Mouse (Mus musculus) hindbrain, embryonic 11.5 days (tissue): ENCODE measurements around the gene Cdc34. TPM values are rescaled to one million over a fixed set of nuclear protein-coding genes. Genes with fewer than 3 reads are reported as not detected.

Experiments used
- ATAC-seq: fragments of 200-750 bp; cut with Nextera tagmentation; 2 replicates; pipeline ENCODE4 v1.8.0; 2017; ENCODE audit warnings: mild to moderate bottlenecking, moderate TSS enrichment, moderate library complexity; ENCODE audit not compliant: low FRiP score
- DNase-seq: peaks from one replicate; pipeline ENCODE4 v3.0.0-alpha.2; 2015; ENCODE audit warnings: low spot score
- H3K27ac ChIP-seq: fragments of 300-500 bp; sonication (generic); 2 replicates; pipeline ENCODE4 v1.5.1; 2014; ENCODE audit warnings: mild to moderate bottlenecking, low read depth, low read length
- H3K27me3 ChIP-seq: fragments of 300-500 bp; sonication (generic); 2 replicates; pipeline ENCODE4 v1.6.1; 2014; ENCODE audit warnings: mild to moderate bottlenecking, low read length, moderate library complexity, mixed read lengths; ENCODE audit not compliant: control insufficient read depth, insufficient read depth
- H3K36me3 ChIP-seq: fragments of 300-500 bp; sonication (generic); 2 replicates; pipeline ENCODE4 v1.6.1; 2014; ENCODE audit warnings: mild to moderate bottlenecking, low read length, moderate library complexity, mixed read lengths; ENCODE audit not compliant: control insufficient read depth, insufficient read depth
- H3K4me1 ChIP-seq: fragments of 300-500 bp; sonication (generic); replicated peaks from 2 replicates; pipeline ENCODE4 v1.6.1; 2014; ENCODE audit warnings: low read length, mixed read lengths; ENCODE audit not compliant: control insufficient read depth, insufficient read depth
- H3K4me2 ChIP-seq: fragments of 300-500 bp; sonication (generic); replicated peaks from 2 replicates; pipeline ENCODE4 v1.6.1; 2014; ENCODE audit warnings: mild to moderate bottlenecking, low read depth, low read length
- H3K4me3 ChIP-seq: fragments of 300-500 bp; sonication (generic); 2 replicates; pipeline ENCODE4 v1.5.1; 2014; ENCODE audit warnings: low read depth, low read length
- H3K9ac ChIP-seq: fragments of 300-500 bp; sonication (generic); 2 replicates; pipeline ENCODE4 v1.6.1; 2014; ENCODE audit warnings: low read depth, low read length
- H3K9me3 ChIP-seq: fragments of 300-500 bp; sonication (generic); 2 replicates; pipeline ENCODE4 v1.6.1; 2016; ENCODE audit warnings: low read length; ENCODE audit not compliant: control insufficient read depth
- WGBS: fragments of 180-500 bp; shearing (Covaris S2); extraction: QIAGEN DNeasy Blood & Tissue Kit; methylation state at CpG from one replicate; pipeline ENCODE4 v1.1.7; 2014; 5-methylcytosine and 5-hydroxymethylcytosine counted together
- polyA plus RNA-seq: library from polyadenylated mRNA; unstranded; fragments of >200 nt; fragmentation: Nextera tagmentation; extraction: Ambion mirVana; gene quantifications from 2 replicates; pipeline ENCODE4 v1.2.1, GENCODE M21; 2014

The Cdc34 gene
- polyA plus RNA-seq = 153 and 159 TPM in 2 replicates

- DNase-seq (peak; percentile 97), ATAC-seq (peak; percentile 95)
- WGBS = under 1% methylated on average over 70 of the region's 84 CpGs
- Histone ChIP-seq H3K4me1 (peaks cover 10% of the 10 kb centered on the region), H3K4me2 (peak within 1 kb of the TSS; percentile 54), H3K36me3 (peaks cover 7% of the 10 kb centered on the region; the same call in 1 of the 2 replicates), H3K4me3 (peak within 1 kb of the TSS; percentile 85), H3K27me3 (no peaks in the 10 kb centered on the region), H3K9me3 (no peaks in the 10 kb centered on the region), H3K9ac (peak within 1 kb of the TSS; percentile 83), H3K27ac (peak within 1 kb of the TSS; percentile 72)
Measured at GRCm38 (mm10) chr10:79681591-79682245, at the start of gene Cdc34. TSS of gene Cdc34 (plus strand) at chr10:79682195.

- no peak overlapping the region for H3K27ac ChIP-seq
- no peak overlapping the region for H3K9ac ChIP-seq
- H3K9me3 ChIP-seq = no peaks in the 10 kb centered on the region
- H3K4me3 ChIP-seq = no peak overlapping the region
- 82% methylated on average over 17 of the region's 17 CpGs for WGBS
- no peak overlapping the region for H3K4me2 ChIP-seq
- ATAC-seq (no peak), DNase-seq (no peak)
- no peaks in the 10 kb centered on the region for H3K4me1 ChIP-seq
- peaks cover 2% of the 10 kb centered on the region; the same call in 1 of the 2 replicates for H3K27me3 ChIP-seq
- no peaks in the 10 kb centered on the region for H3K36me3 ChIP-seq
Measured at GRCm38 (mm10) chr10:79633006-79633777, 48.8 kb upstream of the Cdc34 start.

DNA sequence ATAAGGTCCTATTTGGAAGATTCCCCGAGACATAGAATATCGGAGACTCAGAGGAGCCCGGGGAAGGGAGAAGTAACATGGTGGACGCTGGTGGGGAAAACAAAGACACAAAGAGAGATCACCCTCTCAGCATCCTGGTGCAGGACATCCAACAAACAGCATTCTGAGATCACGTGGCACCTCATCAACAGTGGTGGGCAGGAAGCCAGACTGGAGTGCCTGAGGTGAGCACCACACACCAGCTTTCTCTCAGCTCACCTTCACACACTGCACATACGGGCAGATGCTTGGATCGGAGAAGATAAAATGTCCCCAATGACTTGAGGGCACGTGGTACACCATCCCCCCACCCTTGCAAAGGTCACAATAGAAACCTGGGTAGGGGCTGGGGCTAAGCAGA lies 45.7 kb upstream of the Cdc34 start:
- ATAC-seq = no peak
- Histone ChIP-seq H3K36me3 (no peaks in the 10 kb centered on the region), H3K9ac (peak overlapping the region; percentile 88), H3K4me2 (peak overlapping the region; percentile 89), H3K4me1 (no peaks in the 10 kb centered on the region; the same call in 1 of the 2 replicates), H3K27me3 (peaks cover 7% of the 10 kb centered on the region), H3K9me3 (no peaks in the 10 kb centered on the region), H3K27ac (0 out of 2 replicates have a peak overlapping the region, but pooled peaks have one; percentile 7), H3K4me3 (peak overlapping the region; percentile 56; the same call in 1 of the 2 replicates)
- peak; percentile 21 for DNase-seq
- 83% methylated on average over 8 of the region's 8 CpGs for WGBS

DNA sequence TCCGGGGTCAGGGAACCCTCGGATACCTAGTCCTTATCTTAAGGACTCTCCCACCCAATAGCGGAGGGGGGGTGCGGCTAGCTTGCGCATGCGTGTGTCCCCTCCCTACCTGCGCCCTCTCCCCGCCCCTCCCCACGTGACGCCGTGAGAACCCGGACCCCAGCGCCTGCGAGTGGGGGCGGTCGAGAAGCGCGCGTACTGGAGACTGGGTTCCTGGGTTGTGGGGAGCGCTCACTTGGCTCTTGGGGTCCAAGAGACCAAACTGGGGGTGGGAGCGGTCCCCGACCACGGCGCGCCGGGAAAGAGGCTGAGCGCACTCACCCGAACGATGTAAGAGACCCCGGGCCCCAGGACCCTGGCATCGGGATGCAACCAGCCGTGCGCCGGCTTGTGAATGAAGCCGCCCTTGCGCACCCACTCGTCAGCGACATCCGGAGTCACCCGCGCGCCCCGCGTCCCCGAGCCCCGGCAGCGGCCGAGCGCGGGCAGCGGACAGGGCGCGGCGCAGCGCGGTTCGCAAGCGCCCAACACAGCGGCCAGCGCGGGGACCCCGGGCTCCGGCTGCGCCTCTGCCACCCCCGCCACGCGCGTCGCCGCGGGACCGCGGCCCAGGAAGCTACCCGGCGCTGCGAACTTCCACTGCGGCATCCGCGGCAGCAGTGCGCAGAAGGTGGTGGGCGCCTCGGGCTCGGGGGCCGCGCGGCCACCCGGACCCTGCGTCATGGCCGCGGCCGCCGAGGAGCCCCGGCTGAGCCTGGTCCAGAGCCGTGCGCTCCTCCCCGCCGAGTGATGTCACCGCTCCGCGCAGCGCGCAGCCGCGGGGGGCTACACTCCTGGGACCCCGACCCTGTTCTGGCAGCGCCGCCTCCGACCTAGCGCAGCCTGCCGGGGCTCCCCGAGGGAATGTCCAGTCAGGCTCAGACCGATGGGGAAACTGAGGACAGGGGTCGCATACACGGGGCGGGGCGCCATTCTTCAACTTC lies 44.6 kb upstream of the Cdc34 start, which contains the start of gene Shc2:
TSS of gene Shc2 (minus strand) at position 791 of the 983 bp plus-strand sequence.
- Histone ChIP-seq H3K9me3 (no peaks in the 10 kb centered on the region), H3K4me3 (peak within 1 kb of the TSS; percentile 56), H3K4me1 (no peaks in the 10 kb centered on the region; the same call in 1 of the 2 replicates), H3K4me2 (peak within 1 kb of the TSS; percentile 89), H3K9ac (peak within 1 kb of the TSS; percentile 88), H3K27ac (peak within 1 kb of the TSS; percentile 92), H3K27me3 (peaks cover 7% of the 10 kb centered on the region), H3K36me3 (no peaks in the 10 kb centered on the region)
- ATAC-seq (peak; percentile 86), DNase-seq (peak; percentile 83)
- WGBS = under 1% methylated on average over 92 of the region's 116 CpGs

- 3% methylated on average over 23 of the region's 23 CpGs for WGBS
- peak overlapping the region; percentile 89; the same call in 1 of the 2 replicates for H3K4me2 ChIP-seq
- no peaks in the 10 kb centered on the region for H3K9me3 ChIP-seq
- ATAC-seq = peak; percentile 46
- peaks cover 7% of the 10 kb centered on the region for H3K27me3 ChIP-seq
- H3K4me1 ChIP-seq = no peaks in the 10 kb centered on the region; the same call in 1 of the 2 replicates
- H3K4me3 ChIP-seq = no peak overlapping the region
- no peaks in the 10 kb centered on the region for H3K36me3 ChIP-seq
- H3K9ac ChIP-seq = peak overlapping the region; percentile 88
- DNase-seq = peak; percentile 75
- H3K27ac ChIP-seq = peak overlapping the region; percentile 92
Measured at GRCm38 (mm10) chr10:79638486-79639204, 43.4 kb upstream of the Cdc34 start.

GRCm38 (mm10) chr10:79645711-79646110 lies 36.3 kb upstream of the Cdc34 start, which contains the start of gene Odf3l2:
TSS of gene Odf3l2 (minus strand) at chr10:79645738.
- WGBS = 74% methylated on average over 8 of the region's 8 CpGs
- Histone ChIP-seq H3K27me3 (no peaks in the 10 kb centered on the region), H3K9me3 (no peaks in the 10 kb centered on the region), H3K4me1 (no peaks in the 10 kb centered on the region; the same call in 1 of the 2 replicates), H3K4me3 (no peak within 1 kb of the TSS), H3K27ac (no peak within 1 kb of the TSS), H3K9ac (no peak within 1 kb of the TSS), H3K4me2 (no peak within 1 kb of the TSS), H3K36me3 (no peaks in the 10 kb centered on the region)
- ATAC-seq = no peak
- DNase-seq = no peak

- no peaks in the 10 kb centered on the region for H3K9me3 ChIP-seq
- no peak overlapping the region for H3K4me3 ChIP-seq
- no peaks in the 10 kb centered on the region; the same call in 1 of the 2 replicates for H3K4me1 ChIP-seq
- peak; percentile 64 for ATAC-seq
- no peak overlapping the region for H3K27ac ChIP-seq
- peak; percentile 88 for DNase-seq
- H3K9ac ChIP-seq = no peak overlapping the region
- H3K36me3 ChIP-seq = no peaks in the 10 kb centered on the region
- 31% methylated on average over 7 of the region's 7 CpGs for WGBS
- H3K27me3 ChIP-seq = no peaks in the 10 kb centered on the region
- H3K4me2 ChIP-seq = no peak overlapping the region
Measured at GRCm38 (mm10) chr10:79649070-79649751, 32.8 kb upstream of the Cdc34 start.
